Mouse (Mus musculus) adrenal gland, postnatal 25 days (tissue): Measurements from ENCODE around the gene Setd1a. TPM values are rescaled to one million over a fixed set of nuclear protein-coding genes. Genes with fewer than 3 reads are reported as not detected.
A peak's percentile ranks its signal among the peaks of the same experiment; 100 is the strongest.
"Not testable (repeated sequence)": the region's sequence is repeated elsewhere in the genome, so short reads cannot be mapped to it uniquely, and the experiment has no call there.

Source experiments
- DNase-seq: peaks from one replicate; pipeline ENCODE4 v3.0.0; 2021; ENCODE audit warnings: mixed read lengths
- total RNA-seq: library from RNA; stranded (reverse); gene quantifications from 2 replicates; pipeline ENCODE4 v1.2.3, GENCODE M21; 2021

Gene Setd1a
- total RNA-seq, 1 experiment from 2014 or later, result 49.8 TPM

- DNase-seq, result not testable (repeated sequence)
These were observed 61.4 kb downstream of the Setd1a start for GRCm38 (mm10) chr7:127837878-127838277.

- DNase-seq, result not testable (repeated sequence)
These were observed 63.6 kb downstream of the Setd1a start for GRCm38 (mm10) chr7:127840031-127840430.

GRCm38 (mm10) chr7:127840886-127841285 lies 64.4 kb downstream of the Setd1a start:
- peak; percentile 50 for DNase-seq

GRCm38 (mm10) chr7:127841340-127842000 lies 65.0 kb downstream of the Setd1a start:
- DNase-seq, result peak; percentile 95

- DNase-seq, result peak; percentile 81
These were observed 65.7 kb downstream of the Setd1a start for GRCm38 (mm10) chr7:127842001-127842718.

Other genes with a start within 250 kb of the Setd1a start
- not detected in 2 replicates for gene Tmem265, start 215.3 kb upstream of the Setd1a start, total RNA-seq
- 52.3 and 55.0 TPM in 2 replicates for gene Phkg2, start 203.3 kb upstream of the Setd1a start, total RNA-seq
- 12.7 and 15.4 TPM in 2 replicates for gene Ccdc189, start 188.1 kb upstream of the Setd1a start, total RNA-seq
- gene Rnf40, start 187.9 kb upstream of the Setd1a start, total RNA-seq, result 60.6 and 69.6 TPM in 2 replicates
- 25.1 and 25.4 TPM in 2 replicates for gene Zfp629, start 160.9 kb upstream of the Setd1a start, total RNA-seq
- gene Bcl7c, start 67.7 kb upstream of the Setd1a start, total RNA-seq, result 64.9 and 114 TPM in 2 replicates
- 2.5 and 2.6 TPM in 2 replicates for gene Ctf1, start 63.9 kb upstream of the Setd1a start, total RNA-seq
- gene Ctf2, start 44.5 kb upstream of the Setd1a start, total RNA-seq, result not detected in 2 replicates
- gene Fbxl19, start 32.1 kb upstream of the Setd1a start, total RNA-seq, result 18.3 and 18.5 TPM in 2 replicates
- 31.5 and 37.2 TPM in 2 replicates for gene Orai3, start 6.9 kb upstream of the Setd1a start, total RNA-seq
- 4.4 and 6.9 TPM in 2 replicates for gene Gm49388, start 8.9 kb downstream of the Setd1a start, total RNA-seq
- 49.1 and 66.2 TPM in 2 replicates for gene Hsd3b7, start 23.9 kb downstream of the Setd1a start, total RNA-seq
- gene Stx4a, start 47.6 kb downstream of the Setd1a start, total RNA-seq, result 101 and 122 TPM in 2 replicates
- gene Stx1b, start 47.9 kb downstream of the Setd1a start, total RNA-seq, result 4.2 and 8.0 TPM in 2 replicates
- 41.2 and 42.2 TPM in 2 replicates for gene Zfp646, start 99.6 kb downstream of the Setd1a start, total RNA-seq
- gene Zfp668, start 100.2 kb downstream of the Setd1a start, total RNA-seq, result 9.3 and 11.3 TPM in 2 replicates
- gene Prss53, start 114.3 kb downstream of the Setd1a start, total RNA-seq, result 1.2 and 2.2 TPM in 2 replicates
- not detected in 2 replicates for gene Gm21974, start 118.8 kb downstream of the Setd1a start, total RNA-seq
- gene Vkorc1, start 118.9 kb downstream of the Setd1a start, total RNA-seq, result 69.5 and 76.6 TPM in 2 replicates
- gene Bckdk, start 127.4 kb downstream of the Setd1a start, total RNA-seq, result 119 and 123 TPM in 2 replicates
- gene Kat8, start 135.8 kb downstream of the Setd1a start, total RNA-seq, result 30.0 and 32.6 TPM in 2 replicates
- gene Prss8, start 153.4 kb downstream of the Setd1a start, total RNA-seq, result 0.15 TPM in 1 of 2 replicates, not detected in the other
- 4.4 and 9.7 TPM in 2 replicates for gene Prss36, start 170.1 kb downstream of the Setd1a start, total RNA-seq
- 189 and 309 TPM in 2 replicates for gene Fus, start 190.8 kb downstream of the Setd1a start, total RNA-seq
- gene Pycard, start 217.2 kb downstream of the Setd1a start, total RNA-seq, result 2.8 and 5.5 TPM in 2 replicates
- gene Trim72, start 227.3 kb downstream of the Setd1a start, total RNA-seq, result 0.24 TPM in 1 of 2 replicates, not detected in the other